Mouse (Mus musculus) retina, embryonic 14.5 days (tissue): ENCODE results near the gene Ppp1r16b.
A peak's percentile ranks its signal among the peaks of the same experiment; 100 is the strongest.

Experiments
- DNase-seq: peaks from one replicate; pipeline ENCODE4 v3.0.0-alpha.2; 2015; ENCODE audit warnings: low spot score

Ppp1r16b gene

GRCm38 (mm10) chr2:158770126-158770757 is 105.0 kb downstream of the Ppp1r16b start:
- DNase-seq, result no peak

- DNase-seq, result no peak
Observed at GRCm38 (mm10) chr2:158771066-158771763, 106.0 kb downstream of the Ppp1r16b start.

GRCm38 (mm10) chr2:158772808-158773207 is 107.6 kb downstream of the Ppp1r16b start:
- DNase-seq, result no peak

GRCm38 (mm10) chr2:158774886-158775285 is 109.7 kb downstream of the Ppp1r16b start:
- DNase-seq, result no peak

GRCm38 (mm10) chr2:158776716-158777115 is 111.5 kb downstream of the Ppp1r16b start:
- DNase-seq, result no peak

GRCm38 (mm10) chr2:158777490-158777889 is 112.3 kb downstream of the Ppp1r16b start:
- DNase-seq, result no peak

GRCm38 (mm10) chr2:158778349-158778748 is 113.2 kb downstream of the Ppp1r16b start:
- DNase-seq, result no peak

GRCm38 (mm10) chr2:158781126-158781525 is 115.9 kb downstream of the Ppp1r16b start:
- no peak for DNase-seq

- DNase-seq, result no peak
Observed at GRCm38 (mm10) chr2:158786927-158787795, 122.0 kb downstream of the Ppp1r16b start.

- peak; percentile 98 for DNase-seq
Observed at GRCm38 (mm10) chr2:158794494-158795004, 129.4 kb downstream of the Ppp1r16b start, which contains the start of gene Dhx35. Gene Dhx35 (plus strand): TSS chr2:158794807.

- no peak for DNase-seq
Observed at GRCm38 (mm10) chr2:158795043-158795442, 129.8 kb downstream of the Ppp1r16b start.

- no peak for DNase-seq
Observed at GRCm38 (mm10) chr2:158795875-158796274, 130.7 kb downstream of the Ppp1r16b start.

- no peak for DNase-seq
Observed at GRCm38 (mm10) chr2:158799328-158799727, 134.1 kb downstream of the Ppp1r16b start.

GRCm38 (mm10) chr2:158800788-158801187 is 135.6 kb downstream of the Ppp1r16b start:
- DNase-seq, result no peak

GRCm38 (mm10) chr2:158803575-158803974 is 138.4 kb downstream of the Ppp1r16b start:
- DNase-seq, result no peak

- no peak for DNase-seq
Observed at GRCm38 (mm10) chr2:158815686-158816085, 150.5 kb downstream of the Ppp1r16b start.
